Mouse (Mus musculus) midbrain, postnatal 0 days (tissue): ENCODE data around the gene Rbpj. TPM values are rescaled to one million over a fixed set of nuclear protein-coding genes. Genes with fewer than 3 reads are reported as not detected.

Experiments used
- ATAC-seq: fragments of 200-750 bp; cut with Nextera tagmentation; 2 replicates; pipeline ENCODE4 v1.8.0; 2017; ENCODE audit warnings: moderate number of reproducible peaks, mild to moderate bottlenecking, moderate TSS enrichment, moderate library complexity; ENCODE audit not compliant: low FRiP score
- DNase-seq: peaks from one replicate; pipeline ENCODE4 v3.0.0-alpha.2; 2015; ENCODE audit warnings: low spot score
- H3K27ac ChIP-seq: fragments of 300-500 bp; sonication (generic); 2 replicates; pipeline ENCODE4 v1.5.1; 2014; ENCODE audit warnings: low read depth, mild to moderate bottlenecking, low read length, mixed read lengths
- H3K27me3 ChIP-seq: fragments of 300-500 bp; sonication (generic); 2 replicates; pipeline ENCODE4 v1.6.1; 2014; ENCODE audit warnings: low read length, control low read depth, mixed read lengths; ENCODE audit not compliant: insufficient read depth
- H3K36me3 ChIP-seq: fragments of 300-500 bp; sonication (generic); 2 replicates; pipeline ENCODE4 v1.6.1; 2014; ENCODE audit warnings: low read length, control low read depth, mixed read lengths; ENCODE audit not compliant: insufficient read depth
- H3K4me1 ChIP-seq: fragments of 300-500 bp; sonication (generic); 2 replicates; pipeline ENCODE4 v1.6.1; 2014; ENCODE audit warnings: mild to moderate bottlenecking, control low read depth, antibody characterized with exemption, low read length, mixed read lengths; ENCODE audit not compliant: insufficient read depth
- H3K4me2 ChIP-seq: fragments of 300-500 bp; sonication (generic); 2 replicates; pipeline ENCODE4 v1.6.1; 2014; ENCODE audit warnings: low read depth, mild to moderate bottlenecking, low read length, mixed read lengths; ENCODE audit not compliant: poor library complexity, severe bottlenecking
- H3K4me3 ChIP-seq: fragments of 300-500 bp; sonication (generic); 2 replicates; pipeline ENCODE4 v1.5.1; 2014; ENCODE audit warnings: low read depth, mild to moderate bottlenecking, low read length, moderate library complexity
- H3K9ac ChIP-seq: fragments of 300-500 bp; sonication (generic); replicated peaks from 2 replicates; pipeline ENCODE4 v1.6.1; 2014; ENCODE audit warnings: mild to moderate bottlenecking, low read length, moderate library complexity, mixed read lengths; ENCODE audit not compliant: poor library complexity, severe bottlenecking
- H3K9me3 ChIP-seq: fragments of 300-500 bp; sonication (generic); 2 replicates; pipeline ENCODE4 v1.6.1; 2016; ENCODE audit warnings: low read length, control low read depth
- CTCF ChIP-seq: IDR thresholded peaks from 2 replicates; pipeline ENCODE4 v1.5.1; 2016; ENCODE audit warnings: antibody characterized with exemption, mild to moderate bottlenecking
- WGBS: fragments of 180-500 bp; shearing (Covaris S2); extraction: QIAGEN DNeasy Blood & Tissue Kit; methylation state at CpG from one replicate; pipeline ENCODE4 v1.1.7; 2014; 5-methylcytosine and 5-hydroxymethylcytosine counted together
- polyA plus RNA-seq: library from polyadenylated mRNA; unstranded; fragments of >200 nt; fragmentation: Nextera tagmentation; extraction: Ambion mirVana; gene quantifications from 2 replicates; pipeline ENCODE4 v1.2.1, GENCODE M21; 2015
- total RNA-seq: library from RNA; depleted of rRNA; stranded (reverse); fragments of >200 nt; gene quantifications from 2 replicates; pipeline ENCODE4 v1.2.3, GENCODE M21; 2014

Gene Rbpj
- total and polyA plus RNA-seq, 2 experiments from 2014 or later: 14.8 to 21.0 TPM

DNA sequence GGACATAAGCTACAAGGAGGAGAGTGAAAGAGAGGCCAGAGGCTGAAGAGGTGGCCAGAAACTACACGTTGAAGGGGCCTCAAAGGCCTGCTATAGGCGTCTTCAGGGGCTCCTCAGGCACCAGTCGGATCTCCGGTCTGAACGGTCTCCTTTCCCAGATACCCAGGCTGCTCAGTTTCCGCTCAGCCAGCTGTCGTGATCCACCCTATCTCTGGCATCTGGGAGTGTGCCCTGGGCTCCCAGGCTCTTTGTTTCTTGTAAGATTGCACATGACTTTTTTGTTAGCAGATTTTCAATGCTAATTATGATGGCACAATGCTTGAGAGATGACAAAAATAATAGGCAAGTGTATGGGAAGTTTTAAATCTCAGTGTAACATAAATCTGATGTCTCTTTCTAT, 95.2 kb downstream of the Rbpj start:
- Histone ChIP-seq H3K9ac (no peak overlapping the region), H3K27ac (no peak overlapping the region), H3K27me3 (no peaks in the 10 kb centered on the region), H3K4me2 (no peak overlapping the region), H3K36me3 (no peaks in the 10 kb centered on the region), H3K9me3 (no peaks in the 10 kb centered on the region), H3K4me1 (no peaks in the 10 kb centered on the region), H3K4me3 (no peak overlapping the region)
- ATAC-seq: no peak
- no peak for DNase-seq
- TF ChIP-seq CTCF: no peak
- WGBS: 77% methylated on average over 7 of the region's 7 CpGs

DNA sequence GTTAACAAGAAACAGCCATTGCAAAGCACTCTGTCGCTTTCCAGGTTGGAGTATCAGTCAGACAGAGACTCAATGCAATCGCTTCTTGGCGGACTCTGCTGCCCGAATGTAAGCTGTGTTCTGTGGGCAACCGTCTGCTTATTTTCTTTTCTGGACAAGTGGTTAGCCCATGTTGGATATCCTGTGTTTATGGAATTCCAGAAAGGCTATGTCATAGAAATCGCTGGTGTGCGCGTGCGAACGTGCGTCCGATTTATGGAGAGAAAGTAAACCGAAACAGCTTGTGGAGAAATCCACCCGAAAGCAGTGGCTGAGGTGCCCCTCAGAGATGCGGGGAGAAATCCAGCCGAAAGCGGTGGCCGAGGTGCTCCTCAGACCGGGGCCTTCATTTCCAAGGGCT, 98.4 kb downstream of the Rbpj start:
- Histone ChIP-seq H3K4me3 (no peak overlapping the region), H3K9me3 (no peaks in the 10 kb centered on the region), H3K4me1 (no peaks in the 10 kb centered on the region), H3K27me3 (no peaks in the 10 kb centered on the region), H3K27ac (no peak overlapping the region), H3K4me2 (no peak overlapping the region), H3K36me3 (no peaks in the 10 kb centered on the region), H3K9ac (no peak overlapping the region)
- WGBS: 85% methylated on average over 19 of the region's 19 CpGs
- no peak for ATAC-seq
- no peak for DNase-seq
- no peak for TF ChIP-seq CTCF

DNA sequence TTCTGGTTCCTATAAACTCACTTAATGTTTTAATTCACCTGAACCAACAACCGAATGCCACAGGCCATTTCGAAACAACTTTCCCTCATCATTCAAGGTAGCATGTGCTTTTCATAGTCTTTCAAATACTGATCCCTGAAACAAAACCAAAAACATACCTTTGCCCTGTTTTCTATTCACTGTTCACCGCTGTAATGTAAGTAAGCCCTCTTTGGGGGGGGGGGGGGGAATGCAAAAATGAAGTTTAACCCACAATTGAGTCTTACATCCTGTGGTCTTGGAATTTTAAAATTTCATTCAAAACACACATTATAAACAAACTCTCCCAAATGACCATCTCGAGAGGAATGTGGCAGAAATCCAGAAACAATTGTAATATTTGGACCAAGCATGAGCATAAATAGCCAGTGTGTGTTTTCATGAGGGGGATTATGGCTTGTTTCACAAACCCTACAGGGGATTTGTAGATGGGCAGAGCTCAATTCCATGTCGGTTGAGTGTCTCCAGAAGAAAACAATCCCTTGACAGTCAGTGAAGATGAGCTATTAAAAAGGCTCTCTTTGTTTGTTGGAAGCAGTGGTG, 99.4 kb downstream of the Rbpj start:
- TF ChIP-seq CTCF: no peak
- Histone ChIP-seq H3K9ac (no peak overlapping the region), H3K4me1 (no peaks in the 10 kb centered on the region), H3K27ac (no peak overlapping the region), H3K4me2 (no peak overlapping the region), H3K4me3 (no peak overlapping the region), H3K27me3 (no peaks in the 10 kb centered on the region), H3K9me3 (no peaks in the 10 kb centered on the region), H3K36me3 (no peaks in the 10 kb centered on the region)
- WGBS: 72% methylated on average over 5 of the region's 5 CpGs
- DNase-seq: no peak
- no peak for ATAC-seq

DNA sequence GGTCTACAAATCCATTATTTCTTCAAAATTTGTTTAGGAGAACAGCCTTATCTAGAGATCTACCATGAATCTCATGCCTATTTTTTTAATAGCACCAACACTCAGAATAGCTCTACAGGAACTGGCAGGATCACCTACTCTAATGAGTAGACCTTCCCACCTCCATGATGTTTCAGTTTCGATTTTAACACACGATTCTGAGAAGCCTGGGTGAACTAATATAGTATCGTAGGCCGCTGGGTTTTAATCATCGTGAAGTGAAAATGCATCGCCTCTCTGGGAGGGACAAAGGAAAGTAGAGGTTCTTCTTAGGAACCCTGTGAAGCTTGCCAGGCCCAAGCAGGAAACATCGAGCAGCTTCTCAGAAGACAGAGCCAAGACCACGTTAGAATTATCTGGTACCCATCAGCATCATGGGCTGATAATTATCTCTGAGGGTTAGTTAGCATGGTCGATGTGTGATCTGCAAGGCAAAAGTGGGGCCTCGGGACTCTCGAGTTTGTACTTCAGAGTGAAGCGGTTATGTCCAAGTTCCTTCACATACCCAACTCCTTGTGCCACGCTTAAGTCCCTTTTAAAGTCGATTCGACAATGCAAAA, 100.6 kb downstream of the Rbpj start:
- WGBS: 96% methylated on average over 15 of the region's 15 CpGs
- H3K27ac ChIP-seq: no peak overlapping the region
- H3K9me3 ChIP-seq: no peaks in the 10 kb centered on the region
- H3K9ac ChIP-seq: no peak overlapping the region
- ATAC-seq: no peak
- H3K4me3 ChIP-seq: no peak overlapping the region
- TF ChIP-seq CTCF: no peak
- H3K4me1 ChIP-seq: no peaks in the 10 kb centered on the region
- no peaks in the 10 kb centered on the region for H3K27me3 ChIP-seq
- DNase-seq: no peak
- H3K4me2 ChIP-seq: no peak overlapping the region
- no peaks in the 10 kb centered on the region for H3K36me3 ChIP-seq

DNA sequence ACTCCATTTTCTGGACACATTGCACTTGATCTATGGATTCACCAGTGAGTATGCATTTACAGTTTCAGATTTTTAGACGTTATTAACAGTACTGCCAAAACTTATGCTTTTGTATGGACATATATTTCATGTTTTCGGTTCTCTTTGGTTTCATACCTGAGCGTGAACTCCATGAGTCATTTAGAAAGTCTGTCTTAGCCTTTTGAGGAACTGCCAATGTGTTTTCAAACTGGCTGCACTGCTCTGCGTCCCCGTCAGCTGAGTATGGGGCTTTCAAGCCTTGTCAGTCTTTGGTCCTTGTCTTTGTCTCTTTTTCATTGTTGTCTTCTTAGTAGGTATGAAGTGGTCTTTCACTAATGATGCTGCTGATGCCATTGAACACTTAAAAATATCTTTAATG, 106.5 kb downstream of the Rbpj start:
- Histone ChIP-seq H3K27me3 (no peaks in the 10 kb centered on the region), H3K4me1 (no peaks in the 10 kb centered on the region), H3K9ac (no peak overlapping the region), H3K4me3 (no peak overlapping the region), H3K4me2 (no peak overlapping the region), H3K9me3 (no peaks in the 10 kb centered on the region), H3K36me3 (no peaks in the 10 kb centered on the region), H3K27ac (no peak overlapping the region)
- no peak for ATAC-seq
- no peak for DNase-seq
- no peak for TF ChIP-seq CTCF
- 84% methylated on average over 5 of the region's 5 CpGs for WGBS

DNA sequence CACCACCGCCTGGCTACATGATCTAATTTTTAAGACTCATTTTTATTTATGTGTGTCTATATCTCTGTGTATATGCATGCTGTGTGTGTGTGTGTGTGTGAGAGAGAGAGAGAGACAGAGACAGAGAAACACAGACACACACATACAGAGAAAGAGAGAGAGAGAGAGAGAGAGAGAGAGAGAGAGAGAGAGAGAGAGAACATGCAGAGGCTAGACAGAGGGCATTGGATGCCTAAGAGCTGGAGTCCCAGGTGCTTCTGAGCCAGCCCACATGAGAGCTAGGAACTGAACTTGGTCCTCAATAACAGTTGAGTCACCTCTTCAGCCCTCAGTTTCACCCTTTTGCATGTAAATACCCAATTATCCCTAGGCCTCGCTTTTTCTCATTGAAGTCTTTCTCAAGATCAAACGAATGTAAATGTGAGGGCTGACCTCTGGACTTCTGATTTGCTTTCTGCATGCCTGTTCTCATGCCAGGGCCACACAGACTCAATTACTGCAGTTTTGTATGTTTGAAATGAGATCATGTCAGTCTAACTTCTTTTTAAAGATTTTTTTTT, 109.0 kb downstream of the Rbpj start:
- Histone ChIP-seq H3K9ac (no peak overlapping the region), H3K27me3 (no peaks in the 10 kb centered on the region), H3K36me3 (no peaks in the 10 kb centered on the region), H3K27ac (no peak overlapping the region), H3K4me2 (no peak overlapping the region), H3K4me3 (no peak overlapping the region), H3K4me1 (no peaks in the 10 kb centered on the region), H3K9me3 (no peaks in the 10 kb centered on the region)
- WGBS: 64% methylated on average over 3 of the region's 3 CpGs
- TF ChIP-seq CTCF: no peak
- DNase-seq: no peak
- ATAC-seq: no peak
